Mouse (Mus musculus) embryonic facial prominence, embryonic 15.5 days (tissue): Measurements from ENCODE around the gene Ccdc50. TPM values are rescaled to one million over a fixed set of nuclear protein-coding genes. Genes with fewer than 3 reads are reported as not detected.
A peak's percentile ranks its signal among the peaks of the same experiment; 100 is the strongest.

ENCODE experiments used
- ATAC-seq: fragments of 200-750 bp; cut with Nextera tagmentation; 2 replicates; pipeline ENCODE4 v1.8.0; 2017; ENCODE audit warnings: low read depth, moderate TSS enrichment; ENCODE audit not compliant: insufficient number of reproducible peaks, low FRiP score, low TSS enrichment
- H3K27ac ChIP-seq: fragments of 300-500 bp; sonication (generic); replicated peaks from 2 replicates; pipeline ENCODE4 v1.5.1; 2015; ENCODE audit warnings: mild to moderate bottlenecking, inconsistent platforms
- H3K27me3 ChIP-seq: fragments of 300-500 bp; sonication (generic); 2 replicates; pipeline ENCODE4 v1.6.1; 2015; ENCODE audit warnings: inconsistent platforms
- H3K36me3 ChIP-seq: fragments of 300-500 bp; sonication (generic); 2 replicates; pipeline ENCODE4 v1.6.1; 2015; ENCODE audit warnings: mild to moderate bottlenecking, inconsistent platforms
- H3K4me1 ChIP-seq: fragments of 300-500 bp; sonication (generic); 2 replicates; pipeline ENCODE4 v1.6.1; 2015; ENCODE audit warnings: inconsistent platforms
- H3K4me2 ChIP-seq: fragments of 300-500 bp; sonication (generic); replicated peaks from 2 replicates; pipeline ENCODE4 v1.6.1; 2015; ENCODE audit warnings: mild to moderate bottlenecking, inconsistent platforms
- H3K4me3 ChIP-seq: fragments of 300-500 bp; sonication (generic); replicated peaks from 2 replicates; pipeline ENCODE4 v1.5.1; 2015; ENCODE audit warnings: mild to moderate bottlenecking, inconsistent platforms
- H3K9ac ChIP-seq: fragments of 300-500 bp; sonication (generic); 2 replicates; pipeline ENCODE4 v1.6.1; 2015; ENCODE audit warnings: inconsistent platforms
- H3K9me3 ChIP-seq: fragments of 300-500 bp; sonication (generic); replicated peaks from 2 replicates; pipeline ENCODE4 v1.6.1; 2016; ENCODE audit warnings: inconsistent platforms
- WGBS: fragments of 180-500 bp; shearing (Covaris S2); methylation state at CpG from one replicate; pipeline ENCODE4 v1.1.7; 2015; 5-methylcytosine and 5-hydroxymethylcytosine counted together
- polyA plus RNA-seq: library from polyadenylated mRNA; unstranded; fragments of >200 nt; fragmentation: Nextera tagmentation; extraction: Ambion mirVana; gene quantifications from 2 replicates; pipeline ENCODE4 v1.2.1, GENCODE M21; 2015

Ccdc50 gene
- polyA plus RNA-seq, result 33.4 and 38.1 TPM in 2 replicates

- Histone ChIP-seq H3K27ac (peak within 1 kb of the TSS; percentile 97), H3K9ac (peak within 1 kb of the TSS; percentile 92), H3K36me3 (no peaks in the 10 kb centered on the region), H3K4me1 (peaks cover 20% of the 10 kb centered on the region), H3K4me2 (peak within 1 kb of the TSS; percentile 66), H3K9me3 (no peaks in the 10 kb centered on the region), H3K4me3 (peak within 1 kb of the TSS; percentile 91), H3K27me3 (no peaks in the 10 kb centered on the region)
- peak; percentile 94 for ATAC-seq
- under 1% methylated on average over 69 of the region's 69 CpGs for WGBS
These were observed at the start of gene Ccdc50 for GRCm38 (mm10) chr16:27388761-27389451. Gene Ccdc50, plus strand, starts transcription at chr16:27388869.

GRCm38 (mm10) chr16:27347521-27347920 is 41.1 kb upstream of the Ccdc50 start:
- Histone ChIP-seq H3K4me2 (no peak overlapping the region), H3K36me3 (no peaks in the 10 kb centered on the region), H3K27me3 (no peaks in the 10 kb centered on the region), H3K9ac (no peak overlapping the region), H3K27ac (no peak overlapping the region), H3K9me3 (no peaks in the 10 kb centered on the region), H3K4me3 (no peak overlapping the region), H3K4me1 (no peaks in the 10 kb centered on the region)
- no peak for ATAC-seq
- 62% methylated on average over 3 of the region's 3 CpGs for WGBS

GRCm38 (mm10) chr16:27348359-27348758 is 40.3 kb upstream of the Ccdc50 start:
- Histone ChIP-seq H3K36me3 (no peaks in the 10 kb centered on the region), H3K4me2 (no peak overlapping the region), H3K27ac (no peak overlapping the region), H3K9me3 (no peaks in the 10 kb centered on the region), H3K4me3 (no peak overlapping the region), H3K4me1 (no peaks in the 10 kb centered on the region), H3K27me3 (no peaks in the 10 kb centered on the region), H3K9ac (no peak overlapping the region)
- no peak for ATAC-seq
- 59% methylated on average over 1 of the region's 1 CpGs for WGBS

GRCm38 (mm10) chr16:27349235-27349634 is 39.4 kb upstream of the Ccdc50 start:
- no peak overlapping the region for H3K4me3 ChIP-seq
- no peaks in the 10 kb centered on the region for H3K36me3 ChIP-seq
- no peak overlapping the region for H3K27ac ChIP-seq
- no peak for ATAC-seq
- 96% methylated on average over 2 of the region's 2 CpGs for WGBS
- no peaks in the 10 kb centered on the region for H3K9me3 ChIP-seq
- no peak overlapping the region for H3K4me2 ChIP-seq
- H3K9ac ChIP-seq, result no peak overlapping the region
- no peaks in the 10 kb centered on the region for H3K27me3 ChIP-seq
- no peaks in the 10 kb centered on the region for H3K4me1 ChIP-seq

- 85% methylated on average over 7 of the region's 7 CpGs for WGBS
- no peak overlapping the region for H3K27ac ChIP-seq
- no peak overlapping the region for H3K9ac ChIP-seq
- H3K4me1 ChIP-seq, result no peaks in the 10 kb centered on the region
- no peak overlapping the region for H3K4me2 ChIP-seq
- no peak for ATAC-seq
- H3K27me3 ChIP-seq, result no peaks in the 10 kb centered on the region
- H3K4me3 ChIP-seq, result no peak overlapping the region
- no peaks in the 10 kb centered on the region for H3K36me3 ChIP-seq
- H3K9me3 ChIP-seq, result no peaks in the 10 kb centered on the region
These were observed 38.7 kb upstream of the Ccdc50 start for GRCm38 (mm10) chr16:27349878-27350532.

GRCm38 (mm10) chr16:27354464-27354863 is 34.2 kb upstream of the Ccdc50 start:
- Histone ChIP-seq H3K4me2 (no peak overlapping the region), H3K9ac (no peak overlapping the region), H3K4me3 (no peak overlapping the region), H3K27me3 (no peaks in the 10 kb centered on the region), H3K36me3 (no peaks in the 10 kb centered on the region), H3K4me1 (no peaks in the 10 kb centered on the region), H3K9me3 (no peaks in the 10 kb centered on the region), H3K27ac (no peak overlapping the region)
- 75% methylated on average over 2 of the region's 2 CpGs for WGBS
- ATAC-seq, result no peak

- Histone ChIP-seq H3K9me3 (no peaks in the 10 kb centered on the region), H3K27ac (no peak overlapping the region), H3K4me3 (no peak overlapping the region), H3K4me2 (no peak overlapping the region), H3K27me3 (no peaks in the 10 kb centered on the region), H3K9ac (no peak overlapping the region), H3K4me1 (no peaks in the 10 kb centered on the region), H3K36me3 (no peaks in the 10 kb centered on the region)
- no peak for ATAC-seq
- 88% methylated on average over 1 of the region's 1 CpGs for WGBS
These were observed 28.6 kb upstream of the Ccdc50 start for GRCm38 (mm10) chr16:27360059-27360458.

- Histone ChIP-seq H3K9me3 (no peaks in the 10 kb centered on the region), H3K4me3 (no peak within 1 kb of the TSS), H3K27ac (no peak within 1 kb of the TSS), H3K36me3 (no peaks in the 10 kb centered on the region), H3K27me3 (no peaks in the 10 kb centered on the region), H3K4me2 (no peak within 1 kb of the TSS), H3K9ac (no peak within 1 kb of the TSS), H3K4me1 (no peaks in the 10 kb centered on the region)
- no peak for ATAC-seq
- WGBS, result 65% methylated on average over 8 of the region's 8 CpGs
These were observed 18.5 kb upstream of the Ccdc50 start, which contains the start of gene Uts2b for GRCm38 (mm10) chr16:27370191-27370590. Gene Uts2b, minus strand, starts transcription at chr16:27370239.

- Histone ChIP-seq H3K27ac (no peak overlapping the region), H3K9ac (no peak overlapping the region), H3K9me3 (no peaks in the 10 kb centered on the region), H3K27me3 (no peaks in the 10 kb centered on the region), H3K4me1 (no peaks in the 10 kb centered on the region), H3K36me3 (no peaks in the 10 kb centered on the region), H3K4me3 (no peak overlapping the region), H3K4me2 (no peak overlapping the region)
- ATAC-seq, result no peak
- WGBS, result 67% methylated on average over 2 of the region's 2 CpGs
These were observed 18.0 kb upstream of the Ccdc50 start for GRCm38 (mm10) chr16:27370700-27371099.

- no peak overlapping the region for H3K9ac ChIP-seq
- WGBS, result 74% methylated on average over 3 of the region's 3 CpGs
- H3K4me2 ChIP-seq, result no peak overlapping the region
- H3K9me3 ChIP-seq, result no peaks in the 10 kb centered on the region
- H3K4me3 ChIP-seq, result no peak overlapping the region
- H3K27me3 ChIP-seq, result no peaks in the 10 kb centered on the region
- no peaks in the 10 kb centered on the region for H3K36me3 ChIP-seq
- ATAC-seq, result no peak
- no peak overlapping the region for H3K27ac ChIP-seq
- no peaks in the 10 kb centered on the region for H3K4me1 ChIP-seq
These were observed 14.5 kb upstream of the Ccdc50 start for GRCm38 (mm10) chr16:27374139-27374538.

- H3K9ac ChIP-seq, result no peak overlapping the region
- H3K4me2 ChIP-seq, result no peak overlapping the region
- 92% methylated on average over 2 of the region's 2 CpGs for WGBS
- H3K4me1 ChIP-seq, result no peaks in the 10 kb centered on the region
- H3K27ac ChIP-seq, result no peak overlapping the region
- no peak for ATAC-seq
- H3K27me3 ChIP-seq, result no peaks in the 10 kb centered on the region
- no peaks in the 10 kb centered on the region for H3K9me3 ChIP-seq
- H3K4me3 ChIP-seq, result no peak overlapping the region
- H3K36me3 ChIP-seq, result no peaks in the 10 kb centered on the region
These were observed 13.4 kb upstream of the Ccdc50 start for GRCm38 (mm10) chr16:27375318-27375717.

- Histone ChIP-seq H3K27ac (no peak overlapping the region), H3K4me3 (no peak overlapping the region)
These were observed 12.1 kb upstream of the Ccdc50 start for GRCm38 (mm10) chr16:27376556-27376955.

More at GRCm38 (mm10) chr16:27376556-27376955, 12.1 kb upstream of the Ccdc50 start:
- no peaks in the 10 kb centered on the region for H3K4me1 ChIP-seq
- no peaks in the 10 kb centered on the region for H3K9me3 ChIP-seq
- ATAC-seq, result no peak
- H3K9ac ChIP-seq, result no peak overlapping the region
- H3K36me3 ChIP-seq, result no peaks in the 10 kb centered on the region
- H3K27me3 ChIP-seq, result no peaks in the 10 kb centered on the region
- no peak overlapping the region for H3K4me2 ChIP-seq
